Mouse (Mus musculus) layer of hippocampus, postnatal 25 days (tissue): ENCODE measurements around the gene Slc24a3. TPM values are rescaled to one million over a fixed set of nuclear protein-coding genes. Genes with fewer than 3 reads are reported as not detected.

Experiments used
- DNase-seq, 2 experiments: peaks; one replicate each; pipeline ENCODE4 v3.0.0; 2022; ENCODE audit warnings: mixed read lengths in 2 of 2, low spot score in 1 of 2; ENCODE audit errors: extremely low spot score in 1 of 2
- total RNA-seq, 2 experiments: library from RNA; stranded (reverse); gene quantifications; 2 replicates each; pipeline ENCODE4 v1.2.3; 2021

The Slc24a3 gene
- total RNA-seq, 2 experiments from 2014 or later, result 199 to 201 TPM

- DNase-seq, result no peak
These were observed 29.0 kb downstream of the Slc24a3 start for GRCm38 (mm10) chr2:145196501-145197042.

- DNase-seq, result no peak
These were observed 29.5 kb downstream of the Slc24a3 start for GRCm38 (mm10) chr2:145197076-145197475.

- DNase-seq, result no peak
These were observed 46.0 kb downstream of the Slc24a3 start for GRCm38 (mm10) chr2:145213587-145213986.

- DNase-seq, result no peak
These were observed 46.7 kb downstream of the Slc24a3 start for GRCm38 (mm10) chr2:145214086-145214831.

GRCm38 (mm10) chr2:145216580-145216979 is 49.0 kb downstream of the Slc24a3 start:
- DNase-seq, result no peak

GRCm38 (mm10) chr2:145217422-145217821 is 49.9 kb downstream of the Slc24a3 start:
- DNase-seq, result no peak

- no peak for DNase-seq
These were observed 51.7 kb downstream of the Slc24a3 start for GRCm38 (mm10) chr2:145219246-145219645.

GRCm38 (mm10) chr2:145223646-145224045 is 56.1 kb downstream of the Slc24a3 start:
- DNase-seq, result no peak

- DNase-seq, result no peak
These were observed 58.1 kb downstream of the Slc24a3 start for GRCm38 (mm10) chr2:145225640-145226039.

GRCm38 (mm10) chr2:145226100-145226499 is 58.5 kb downstream of the Slc24a3 start:
- DNase-seq, result no peak

- DNase-seq, result no peak
These were observed 59.8 kb downstream of the Slc24a3 start for GRCm38 (mm10) chr2:145227351-145227750.

- no peak for DNase-seq
These were observed 65.4 kb downstream of the Slc24a3 start for GRCm38 (mm10) chr2:145232764-145233484.

GRCm38 (mm10) chr2:145233547-145234398 is 66.2 kb downstream of the Slc24a3 start:
- DNase-seq, result peak in 1 of 2 experiments; percentile 47

GRCm38 (mm10) chr2:145246384-145246783 is 78.8 kb downstream of the Slc24a3 start:
- DNase-seq, result no peak

- no peak for DNase-seq
These were observed 80.6 kb downstream of the Slc24a3 start for GRCm38 (mm10) chr2:145248185-145248584.

- DNase-seq, result peak in 1 of 2 experiments; percentile 24
These were observed 89.8 kb downstream of the Slc24a3 start for GRCm38 (mm10) chr2:145257332-145257731.

- DNase-seq, result no peak
These were observed 90.3 kb downstream of the Slc24a3 start for GRCm38 (mm10) chr2:145257855-145258254.

GRCm38 (mm10) chr2:145260574-145260973 is 93.0 kb downstream of the Slc24a3 start:
- no peak for DNase-seq

- DNase-seq, result no peak
These were observed 94.6 kb downstream of the Slc24a3 start for GRCm38 (mm10) chr2:145262153-145262552.

- DNase-seq, result no peak
These were observed 99.2 kb downstream of the Slc24a3 start for GRCm38 (mm10) chr2:145266723-145267122.
